Mouse (Mus musculus): Measurements from ENCODE around the gene Capg. TPM values are rescaled to one million over a fixed set of nuclear protein-coding genes. Genes with fewer than 3 reads are reported as not detected.
"Not testable (repeated sequence)": the region's sequence is repeated elsewhere in the genome, so short reads cannot be mapped to it uniquely, and the experiment has no call there.

Gene Capg
- total RNA-seq, 2 experiments from 2014 or later, result 48.9 to 55.2 TPM

DNA sequence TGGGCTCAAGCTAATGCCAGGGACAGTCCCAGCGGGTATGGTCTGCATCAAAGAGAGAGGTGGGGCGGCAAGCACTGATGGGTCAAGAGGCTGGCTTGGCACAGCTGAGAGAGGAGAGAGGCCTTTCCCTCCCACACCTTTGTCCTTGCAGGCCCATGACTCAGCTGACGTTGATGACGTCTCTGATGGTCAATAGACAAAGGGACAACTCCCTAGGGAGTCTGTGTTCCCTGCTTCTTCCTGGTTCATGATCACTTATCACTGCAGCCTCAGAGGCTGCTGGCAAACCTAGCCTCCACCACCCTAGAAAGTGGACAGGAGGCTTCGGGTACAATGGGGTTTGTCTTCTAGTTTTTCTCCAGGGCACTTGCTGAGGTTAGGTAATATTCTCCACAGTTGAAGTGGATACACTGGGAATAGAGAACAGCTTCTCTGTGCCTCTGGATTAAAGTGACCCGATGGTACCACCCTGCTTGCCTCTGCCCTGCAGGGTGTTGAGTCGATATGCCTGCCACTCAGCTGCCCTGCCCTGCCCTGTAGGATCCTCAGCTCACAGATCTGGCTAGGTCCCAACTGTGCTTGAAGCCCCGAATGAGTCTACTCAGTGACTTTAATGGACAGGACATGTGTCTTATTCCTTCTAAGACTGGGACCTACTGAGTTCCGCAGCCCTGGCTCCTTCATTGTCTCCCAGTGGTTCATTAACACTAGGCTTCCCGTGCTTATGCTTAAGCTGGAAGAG is 15.6 kb upstream of the Capg start:
- no peak for DNase-seq (ENCODE audit: low spot score in 2 of 2)

DNA sequence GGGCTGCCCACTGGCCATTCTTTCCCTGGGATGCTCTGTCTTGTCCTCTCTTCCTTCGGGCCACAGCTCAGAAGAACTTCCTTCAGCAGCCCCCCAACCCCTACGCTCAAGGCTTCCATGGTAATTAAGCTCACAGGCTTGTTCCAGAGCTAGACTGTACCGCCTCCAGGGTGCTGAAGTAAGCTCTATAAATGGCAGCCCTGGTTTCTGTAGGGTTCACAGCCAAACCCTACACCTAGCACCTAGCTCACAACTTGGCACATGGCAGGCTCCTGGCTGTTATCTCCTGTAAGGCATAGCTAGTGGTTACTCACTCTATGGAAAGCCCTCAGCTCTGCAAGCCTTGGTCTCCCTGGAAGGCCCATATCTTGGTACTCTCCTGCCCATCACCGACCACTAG is 11.6 kb upstream of the Capg start:
- no peak for DNase-seq (ENCODE audit: low spot score in 2 of 2)

DNA sequence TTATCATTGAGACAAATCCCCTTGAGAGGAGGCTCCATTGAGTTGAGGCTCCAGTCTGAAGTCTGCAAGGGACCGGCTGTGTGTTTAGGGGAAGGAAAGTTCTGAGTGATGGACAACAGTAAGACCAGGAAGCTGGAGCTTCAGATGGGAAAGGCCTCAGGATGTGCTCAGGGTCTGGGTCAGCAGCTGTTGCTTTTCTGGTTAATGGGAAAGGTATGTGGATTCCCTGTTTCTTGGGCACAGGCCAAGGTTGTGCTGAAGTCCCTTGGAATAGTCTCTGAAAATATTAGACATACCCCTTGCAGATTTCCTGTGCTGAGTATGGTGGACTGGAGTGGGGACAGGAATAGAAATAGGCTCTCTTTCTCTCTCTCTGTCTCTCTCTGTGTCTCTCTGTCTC is 10.6 kb upstream of the Capg start:
- DNase-seq (ENCODE audit: low spot score in 2 of 2), result not testable (repeated sequence)

DNA sequence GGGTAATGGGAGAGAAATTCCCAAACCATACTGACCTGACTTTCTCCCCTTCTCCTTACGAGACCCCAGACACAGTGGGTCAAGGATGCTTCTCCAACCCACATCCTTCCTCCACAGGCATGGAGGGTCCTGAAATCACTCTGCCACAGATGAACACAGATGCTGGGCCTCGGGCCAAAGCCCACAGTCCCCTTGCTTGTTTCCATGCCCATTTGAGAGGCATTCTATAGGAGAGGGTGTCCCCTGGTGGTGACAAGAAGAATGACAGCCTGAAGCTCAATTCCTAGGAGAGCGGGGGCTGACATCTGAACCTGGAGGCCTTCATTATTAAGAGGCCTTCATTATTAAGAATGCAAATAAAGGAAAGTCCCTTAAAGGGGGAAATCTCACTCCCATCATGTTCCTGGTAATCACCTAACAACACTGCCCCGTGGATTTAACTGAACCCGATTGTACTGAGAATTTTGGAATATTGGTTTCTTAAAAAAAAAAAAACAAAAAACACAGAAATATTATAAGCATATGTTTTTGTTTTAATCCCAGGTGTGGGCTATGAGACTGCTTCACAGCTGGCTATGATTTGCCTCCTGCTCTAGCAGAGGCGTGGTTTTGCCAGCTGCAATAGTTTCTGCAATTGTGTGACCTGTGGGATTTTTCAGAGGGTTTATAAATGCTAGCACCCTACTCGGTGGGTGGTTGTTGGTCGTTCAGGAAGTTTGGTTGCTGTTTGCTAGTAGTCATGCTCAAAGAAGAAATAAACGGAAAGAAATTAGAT is 10.0 kb upstream of the Capg start:
- DNase-seq (ENCODE audit: low spot score in 2 of 2), result peak in 1 of 2 experiments; percentile 50

DNA sequence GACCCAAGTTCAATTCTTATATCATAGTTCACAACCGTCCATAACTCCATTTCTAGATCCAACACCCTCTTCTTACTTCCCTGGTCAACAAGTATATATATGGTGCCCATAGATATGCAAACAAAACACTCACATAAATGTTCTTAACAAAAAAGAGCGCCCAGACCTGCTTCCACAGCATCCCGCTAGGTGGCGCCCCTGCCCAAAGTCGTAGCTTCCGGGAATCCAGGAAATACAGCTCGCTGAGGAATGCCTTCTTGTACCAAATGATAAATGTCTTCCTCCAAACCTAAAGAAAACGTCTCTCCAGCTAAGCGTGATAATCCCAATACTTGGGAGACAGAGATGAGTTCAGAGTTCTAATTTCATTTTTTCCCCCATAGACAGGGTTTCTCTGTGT is 9.0 kb upstream of the Capg start:
- DNase-seq (ENCODE audit: low spot score in 2 of 2), result peak; percentile 65 to 76

DNA sequence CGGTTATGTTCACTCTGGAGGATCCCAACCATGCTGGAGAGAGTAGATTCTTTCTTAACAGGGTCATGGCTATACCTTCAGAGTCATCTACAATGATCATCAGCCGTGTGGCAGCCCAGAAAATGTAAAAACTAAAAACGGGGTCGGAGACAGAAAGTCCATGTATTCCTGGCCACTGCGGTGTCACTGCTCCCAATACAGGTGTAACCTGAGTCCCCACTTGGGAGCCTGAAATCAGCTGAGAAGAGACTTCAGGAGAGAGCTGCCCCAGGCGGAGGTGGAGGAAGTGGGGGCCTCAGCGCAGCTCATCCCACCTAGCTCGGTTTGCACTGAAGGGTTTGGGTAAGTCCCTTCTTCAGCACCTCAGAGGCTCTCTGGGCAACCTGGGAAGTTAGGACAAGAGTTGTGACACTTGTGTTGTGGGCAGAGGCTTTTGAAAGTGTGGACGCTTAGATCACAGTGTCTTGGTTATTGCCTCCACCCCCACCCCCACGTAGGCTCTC is 6.1 kb upstream of the Capg start:
- no peak for DNase-seq (ENCODE audit: low spot score in 2 of 2)

DNA sequence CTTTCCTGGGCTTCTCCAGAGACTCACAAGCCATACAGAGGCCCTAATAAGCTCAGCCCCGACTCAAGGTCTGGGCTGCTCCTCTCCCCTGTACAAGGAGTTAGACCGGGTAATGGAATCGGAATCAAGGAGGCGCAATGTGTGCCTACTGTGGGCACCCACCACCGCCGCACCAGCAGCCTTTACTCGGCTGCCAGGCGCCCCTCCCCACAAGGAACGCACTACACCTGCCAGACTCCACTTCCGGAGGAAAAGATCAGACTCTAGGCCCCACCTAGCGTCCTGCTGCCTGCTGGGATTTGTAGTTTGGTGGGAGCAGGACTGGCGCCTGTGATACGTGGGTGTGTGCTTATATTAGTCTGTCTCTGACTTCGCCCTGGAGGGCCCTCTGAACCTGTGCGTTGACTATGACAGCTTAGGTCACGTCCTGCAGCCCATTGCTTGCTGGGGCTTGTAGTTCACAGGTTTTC is 5.6 kb upstream of the Capg start:
- peak; percentile 47 to 63 for DNase-seq (ENCODE audit: low spot score in 2 of 2)

DNA sequence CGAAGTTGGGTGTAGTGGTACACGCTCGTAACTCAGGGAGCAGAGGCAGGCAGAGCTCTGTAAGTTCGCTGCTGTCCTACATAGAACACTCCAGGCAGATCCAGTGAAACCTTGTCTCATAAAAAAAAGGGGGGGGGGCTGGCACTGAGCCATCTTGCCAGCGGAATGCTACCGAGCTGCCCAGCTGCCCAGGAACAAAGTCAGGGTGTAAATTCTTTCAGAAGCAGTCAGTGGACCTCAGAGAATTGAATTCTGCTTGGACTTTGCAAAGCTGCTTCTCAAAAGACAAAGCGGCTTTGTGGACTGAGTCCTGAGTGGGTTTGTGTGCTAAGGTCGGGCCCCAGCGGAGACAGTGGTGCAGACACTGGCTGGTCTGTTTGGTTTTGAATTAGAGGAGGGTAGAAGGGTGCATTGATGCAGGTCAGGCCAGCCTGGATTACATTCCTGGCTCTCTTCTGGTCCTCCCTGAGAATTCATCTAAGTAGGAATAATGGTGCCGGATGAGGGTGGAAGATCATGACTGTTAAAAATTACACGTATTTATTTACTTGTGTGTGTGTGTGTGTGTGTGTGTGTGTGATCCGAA is 833 bp upstream of the Capg start:
- DNase-seq (ENCODE audit: low spot score in 2 of 2), result no peak

DNA sequence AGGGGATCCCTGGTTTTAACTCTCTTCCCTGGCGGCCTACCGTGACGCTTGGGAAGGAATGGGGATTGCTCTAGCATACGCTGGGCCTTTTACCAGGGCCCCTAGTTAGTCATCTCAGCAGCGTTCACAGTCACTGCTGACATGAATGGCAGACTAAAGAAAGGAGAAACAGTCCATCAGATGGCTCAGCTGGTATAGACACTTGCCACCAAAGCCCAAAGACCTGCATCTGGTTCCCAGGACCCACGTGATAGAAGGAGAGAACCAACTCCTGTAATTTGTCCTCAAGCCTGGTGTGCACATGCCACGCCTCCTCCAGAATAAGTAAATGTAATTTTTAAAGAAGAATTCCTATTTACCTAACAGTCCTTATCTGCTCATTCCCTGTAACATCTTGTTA is 1.2 kb downstream of the Capg start:
- DNase-seq (ENCODE audit: low spot score in 2 of 2), result no peak

DNA sequence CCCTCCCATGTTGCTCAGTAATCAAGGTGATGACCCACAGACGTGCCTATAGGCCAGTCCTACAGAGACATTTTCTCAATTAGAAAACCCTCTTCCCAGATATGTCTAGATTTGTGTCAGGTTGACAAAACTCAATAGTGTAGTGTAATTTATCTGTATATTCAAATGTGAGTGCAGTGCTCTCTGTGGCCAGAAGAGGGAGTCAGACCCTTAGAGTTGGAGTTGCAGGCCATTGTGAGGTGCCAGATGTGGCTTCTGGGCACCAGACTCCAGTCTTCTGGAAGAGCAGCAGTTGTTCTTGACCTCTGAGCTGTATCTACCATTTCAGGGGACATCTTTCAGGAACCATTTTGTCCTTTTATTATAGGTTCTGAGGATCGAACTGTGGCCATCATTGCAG is 2.9 kb downstream of the Capg start:
- no peak for DNase-seq (ENCODE audit: low spot score in 2 of 2)

DNA sequence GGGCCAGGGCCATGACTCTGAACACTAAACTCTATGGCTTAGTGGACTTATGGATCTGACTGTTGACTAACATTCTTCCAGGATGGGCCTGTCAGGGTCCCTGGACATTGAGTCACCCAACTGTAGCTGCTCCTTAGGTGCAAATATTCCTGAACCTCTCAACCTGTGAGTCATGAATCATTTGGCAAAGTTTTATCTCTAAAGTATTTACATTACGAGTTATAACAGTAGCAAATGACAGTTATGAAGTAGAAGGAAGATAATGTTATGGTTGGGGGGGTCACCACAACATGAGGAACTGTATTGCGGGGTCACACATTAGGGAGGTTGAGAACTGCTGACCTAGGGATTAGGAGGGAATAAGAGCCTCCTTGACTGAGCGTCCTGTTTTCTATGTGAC is 3.7 kb downstream of the Capg start:
- no peak for DNase-seq (ENCODE audit: low spot score in 2 of 2)

DNA sequence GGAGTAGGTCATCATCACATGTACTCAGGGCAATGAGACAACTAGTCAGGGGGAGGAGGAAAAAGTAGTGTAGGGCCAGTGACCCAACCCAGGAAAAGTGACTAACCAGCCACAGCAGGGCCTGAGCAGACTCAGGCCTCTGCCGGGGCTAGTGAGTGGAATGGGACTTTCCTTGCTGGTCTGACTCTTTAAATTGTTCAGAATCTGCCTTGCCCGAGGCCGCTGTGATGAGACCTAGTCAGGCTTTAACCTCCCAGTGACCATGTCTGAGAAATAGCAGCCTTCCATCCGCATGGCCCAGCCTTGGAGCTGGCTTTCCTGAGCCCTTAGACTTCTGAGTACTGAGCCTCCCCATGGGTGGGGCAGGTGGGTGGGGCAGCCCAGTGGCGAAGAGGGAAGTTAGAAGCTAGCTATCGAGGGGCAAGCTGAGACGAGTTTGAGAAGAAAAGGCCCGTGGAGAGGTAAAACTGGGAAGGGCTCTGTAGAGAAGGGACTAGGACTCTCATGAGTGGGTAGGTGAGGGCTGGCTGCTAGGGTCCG is 4.9 kb downstream of the Capg start:
- no peak for DNase-seq (ENCODE audit: low spot score in 2 of 2)

DNA sequence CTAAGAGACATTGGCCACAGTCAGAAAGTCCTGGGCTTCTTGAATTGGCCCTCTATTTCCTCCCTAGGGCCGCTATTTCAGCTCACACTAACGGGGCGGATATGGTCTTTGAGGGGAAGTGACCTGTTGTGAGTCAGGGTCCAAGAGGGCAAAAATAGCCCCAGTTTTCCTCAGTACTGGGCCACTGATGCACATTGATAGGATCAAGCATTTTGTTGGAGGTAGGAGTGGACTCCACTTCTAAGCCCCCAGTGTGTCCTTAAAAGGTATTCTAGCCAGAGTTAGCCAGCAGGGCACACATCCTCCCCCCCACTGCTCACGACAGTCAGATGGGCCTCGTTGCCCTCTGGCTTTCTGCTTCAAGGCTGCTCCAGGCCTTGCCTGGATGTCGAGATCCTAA is 5.8 kb downstream of the Capg start:
- DNase-seq (ENCODE audit: low spot score in 2 of 2), result no peak

DNA sequence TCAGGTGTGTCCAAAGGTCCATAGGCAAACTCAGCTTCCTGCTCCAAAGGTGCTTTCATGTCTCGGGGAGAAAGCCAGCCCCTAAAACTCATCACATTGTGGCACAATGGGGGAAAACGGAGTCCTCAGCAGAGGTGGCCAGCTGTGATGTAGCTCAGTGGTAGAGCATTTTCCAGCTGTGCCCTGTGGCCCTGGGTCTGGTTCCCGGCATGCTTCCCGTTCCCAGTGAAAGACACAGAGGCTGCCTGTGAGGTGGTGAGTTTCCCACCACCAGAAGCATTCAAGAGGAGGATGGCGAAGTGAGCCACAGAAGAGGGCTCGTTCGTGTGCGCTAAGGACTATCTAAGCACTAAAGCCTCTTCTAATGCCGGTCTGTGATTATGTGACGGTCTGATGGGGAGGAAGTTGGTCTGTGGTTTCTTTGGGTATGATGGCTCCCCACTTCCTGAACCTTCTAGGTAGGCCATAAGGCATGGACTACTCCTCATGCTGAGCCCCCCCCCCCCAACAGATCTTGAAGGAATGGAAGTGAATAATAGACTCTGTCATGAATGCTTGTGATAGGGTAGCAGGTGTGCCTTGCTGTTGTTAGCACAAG is 6.4 kb downstream of the Capg start:
- DNase-seq (ENCODE audit: low spot score in 2 of 2), result no peak

DNA sequence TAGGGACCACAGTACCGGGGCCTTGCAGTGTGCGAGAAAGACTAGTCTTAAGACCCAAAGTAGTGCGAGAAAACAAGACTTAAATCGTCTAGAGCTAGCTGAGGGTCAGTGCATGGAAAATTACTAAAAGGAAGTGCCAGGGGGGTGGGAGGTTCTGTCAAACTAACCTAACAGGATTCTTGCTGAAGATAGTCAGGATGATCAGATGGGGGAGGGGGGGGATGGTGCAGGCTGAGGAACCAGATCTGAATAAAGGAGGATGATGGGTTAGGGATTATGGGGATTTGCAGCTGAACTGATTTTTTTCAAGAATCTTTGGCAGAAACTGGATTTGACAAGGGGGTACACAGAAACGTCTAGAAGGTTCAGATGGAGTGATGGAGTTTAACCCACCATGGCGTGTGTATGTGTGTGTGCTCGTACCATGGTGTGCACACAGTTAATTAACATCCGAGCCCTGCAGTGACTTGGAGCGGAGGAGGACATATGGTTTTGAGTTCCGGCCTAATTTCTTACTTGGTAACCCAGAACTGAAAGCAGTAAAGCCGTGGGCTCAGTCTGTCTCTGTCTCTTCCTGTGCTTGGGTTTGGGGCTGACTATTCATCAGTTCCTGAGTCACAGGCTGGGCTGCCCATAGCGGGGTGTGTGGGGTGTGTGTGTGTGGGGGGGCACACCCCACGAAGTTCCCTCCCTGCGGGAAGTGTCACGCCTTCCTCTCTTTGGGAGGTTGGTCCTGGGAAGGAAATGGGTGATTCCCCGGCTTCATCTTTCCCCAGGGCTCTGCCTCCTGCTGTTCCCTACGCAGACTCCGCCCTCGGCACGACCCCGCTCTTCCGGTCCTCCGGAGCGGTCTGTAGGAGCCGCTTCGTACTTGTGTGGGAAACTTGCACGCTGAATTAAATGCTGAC is 8.2 kb downstream of the Capg start:
- DNase-seq (ENCODE audit: low spot score in 2 of 2), result peak in 1 of 2 experiments; percentile 37

DNA sequence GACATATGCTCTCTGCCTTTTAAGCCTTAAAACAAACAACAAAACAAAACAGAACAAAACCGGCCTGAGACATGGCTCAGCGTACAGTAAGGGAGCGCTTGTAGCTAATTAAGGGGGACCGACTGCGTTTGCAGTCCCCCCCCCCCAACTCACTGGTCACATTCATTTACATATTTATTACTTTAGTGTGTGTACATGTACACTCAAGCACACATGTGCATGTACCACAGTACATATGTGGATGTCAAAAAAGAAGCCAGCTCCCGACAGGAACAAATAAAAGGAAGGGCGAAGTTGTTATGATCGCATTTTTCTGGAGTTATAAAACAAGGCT is 8.9 kb downstream of the Capg start:
- no peak for DNase-seq (ENCODE audit: low spot score in 2 of 2)

DNA sequence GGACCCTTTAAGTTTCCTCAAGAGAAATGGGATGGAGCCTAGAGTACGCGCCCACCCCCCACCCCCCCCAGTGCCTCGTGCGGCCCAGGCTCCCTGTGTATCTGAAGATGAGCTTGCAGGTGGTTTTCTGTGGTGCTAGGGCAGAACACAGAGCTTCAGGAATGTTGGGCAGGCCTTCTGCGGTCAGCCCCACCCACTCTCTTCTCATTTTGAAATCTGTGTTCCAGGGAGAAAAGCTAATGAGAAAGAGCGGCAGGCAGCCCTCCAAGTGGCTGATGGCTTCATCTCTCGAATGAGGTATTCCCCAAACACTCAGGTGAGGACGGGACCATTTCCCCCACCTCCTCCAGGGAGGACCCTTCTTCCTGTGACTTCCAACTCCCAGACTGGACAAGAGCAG is 16.6 kb downstream of the Capg start:
- no peak for DNase-seq (ENCODE audit: low spot score in 2 of 2)

DNA sequence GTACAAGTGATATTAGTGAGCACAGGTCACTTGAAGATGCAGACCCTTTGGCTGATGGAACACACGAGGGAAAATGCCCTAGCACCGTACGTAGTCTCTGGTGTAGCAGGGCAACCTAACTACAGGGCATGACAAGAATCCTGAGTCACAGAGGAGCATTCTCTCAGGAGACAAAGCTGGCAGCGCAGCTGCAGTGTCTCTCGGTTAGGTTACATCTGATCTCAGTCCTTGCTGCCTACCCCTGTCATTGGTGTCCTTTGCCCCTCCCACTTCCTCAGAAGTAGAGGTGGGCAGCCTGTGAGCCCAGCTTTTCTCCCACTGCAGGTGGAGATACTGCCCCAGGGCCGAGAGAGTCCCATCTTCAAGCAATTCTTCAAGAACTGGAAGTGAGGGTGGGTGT is 18.3 kb downstream of the Capg start:
- DNase-seq (ENCODE audit: low spot score in 2 of 2), result no peak

DNA sequence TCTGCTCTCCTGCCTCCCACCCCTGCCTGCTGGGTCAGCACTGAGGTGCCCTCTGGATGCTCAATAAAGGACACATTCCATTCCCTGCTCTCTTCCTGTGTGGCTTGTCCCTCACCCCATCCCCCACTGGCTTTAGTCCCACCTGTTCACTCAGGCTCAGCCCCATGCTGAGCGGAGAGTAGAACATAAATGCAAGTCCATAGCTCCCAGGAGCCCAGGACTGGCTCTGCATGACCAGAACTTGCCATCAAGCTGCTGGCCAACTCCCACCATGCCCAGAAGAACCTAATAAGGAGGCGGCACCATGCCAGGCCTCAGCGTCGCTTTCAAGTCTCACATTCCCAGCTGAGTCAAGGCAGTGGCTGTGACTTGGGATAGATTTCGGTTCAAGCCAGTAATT is 18.7 kb downstream of the Capg start:
- DNase-seq (ENCODE audit: low spot score in 2 of 2), result no peak

DNA sequence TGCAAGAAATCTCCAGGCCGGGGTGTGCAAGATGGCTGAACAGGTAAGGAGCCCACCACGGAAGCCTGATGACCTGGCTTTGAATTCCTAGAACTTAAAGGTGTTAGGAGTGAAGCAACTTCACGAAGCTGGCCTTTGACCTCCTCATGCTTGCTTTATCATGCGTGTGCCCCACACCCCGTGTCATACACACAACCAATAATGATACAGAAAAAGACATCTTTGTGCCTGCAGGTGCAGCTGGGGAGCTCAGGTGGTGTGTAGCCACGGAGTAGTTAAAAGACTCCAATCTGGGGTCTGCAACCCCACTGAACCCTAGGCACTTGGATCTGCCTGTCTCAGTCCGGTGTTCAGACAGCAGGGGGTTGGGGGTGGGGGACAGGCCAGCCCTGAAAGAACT is 21.3 kb downstream of the Capg start:
- DNase-seq (ENCODE audit: low spot score in 2 of 2), result no peak

DNA sequence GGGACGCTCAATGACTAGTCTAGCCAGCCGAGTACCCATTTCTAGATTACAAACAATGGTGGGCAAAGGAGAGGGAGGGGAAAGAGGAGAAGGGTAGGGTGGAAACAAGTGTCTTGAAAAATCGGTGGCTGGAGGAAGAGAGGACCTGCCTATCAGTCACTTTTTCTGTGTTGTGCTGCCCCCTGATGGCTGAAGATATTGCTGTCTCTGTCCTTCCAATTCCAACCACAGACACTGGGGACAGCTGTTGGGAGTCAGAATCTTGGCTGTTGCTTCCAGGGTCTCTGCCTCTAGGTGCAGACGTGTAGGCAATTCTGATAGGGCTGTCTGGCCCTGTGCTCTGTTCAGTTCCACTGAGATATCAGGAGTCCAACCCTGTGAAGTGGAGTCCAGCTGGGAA is 21.9 kb downstream of the Capg start:
- peak; percentile 48 to 76 for DNase-seq (ENCODE audit: low spot score in 2 of 2)

Data from adrenal gland, postnatal 4 days (tissue).